Mouse (Mus musculus): ENCODE measurements around the gene Cxcl10. TPM values are rescaled to one million over a fixed set of nuclear protein-coding genes. Genes with fewer than 3 reads are reported as not detected.

Gene Cxcl10
- 12.1 and 17.6 TPM in 2 replicates for polyA plus RNA-seq (2012; rRNA removed)

GRCm38 (mm10) chr5:92348794-92349413, at the start of gene Cxcl10:
Gene Cxcl10, minus strand, starts transcription at chr5:92348889.

DNA sequence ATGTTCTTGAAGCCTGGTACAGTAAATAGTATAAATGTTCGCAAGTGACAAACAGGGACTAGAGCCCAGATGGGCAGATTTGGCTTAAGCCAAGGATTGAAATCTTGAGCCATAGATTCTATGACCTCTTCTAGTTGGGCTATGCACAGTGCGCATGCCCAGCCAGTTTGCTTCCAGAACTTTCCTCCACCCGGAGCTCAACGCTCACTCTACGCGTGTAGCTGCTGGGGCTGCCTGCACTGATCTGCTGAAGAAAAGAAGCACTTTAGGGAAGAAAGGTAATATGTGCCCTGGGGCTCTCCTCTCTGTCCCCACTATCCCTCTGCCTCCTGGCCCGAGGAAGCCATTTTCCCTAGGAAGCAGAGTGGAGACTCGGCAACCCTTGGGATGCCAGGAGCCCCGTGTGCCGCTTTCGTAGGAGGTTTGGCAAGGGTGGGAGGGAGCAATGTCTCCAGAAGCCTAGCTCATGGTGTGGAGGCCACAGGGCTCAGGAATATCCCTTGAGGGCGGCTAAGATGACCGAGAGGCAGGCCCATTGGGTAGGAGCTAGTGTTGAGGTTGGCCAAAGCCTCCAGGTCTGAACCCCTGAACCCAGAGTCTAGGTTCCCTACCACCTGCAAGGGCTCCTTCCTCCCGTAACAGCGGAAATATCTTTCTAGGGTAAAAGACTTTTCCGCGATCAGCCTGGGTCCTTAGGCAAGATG, 16.9 kb downstream of the Cxcl10 start, which contains the start of gene Art3:
Art3 (plus strand) TSS at position 193 of the 704 bp plus-strand sequence.

DNA sequence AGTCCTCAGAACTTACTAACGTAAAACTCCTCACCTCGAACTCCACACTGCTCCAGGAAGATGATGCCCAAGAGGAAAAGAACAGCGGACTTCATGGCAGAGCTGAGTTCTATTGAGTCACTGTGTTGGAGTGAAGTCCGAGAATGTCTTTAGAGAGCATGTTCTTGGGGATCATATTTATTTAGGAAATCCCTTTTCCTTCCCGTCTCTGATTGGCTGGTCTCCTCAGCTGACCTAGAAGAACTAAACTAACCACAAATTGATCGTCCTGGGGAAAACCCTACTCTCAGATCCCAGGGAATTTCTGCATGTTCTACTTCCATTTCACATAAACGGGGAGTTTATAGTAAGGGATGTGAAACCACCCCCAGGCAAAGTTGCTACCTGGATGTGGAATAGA, 20.8 kb downstream of the Cxcl10 start, which contains the start of gene Cxcl9:
Cxcl9 (minus strand) TSS at position 151 of the 400 bp plus-strand sequence.

GRCm38 (mm10) chr5:92309681-92310511, 38.8 kb downstream of the Cxcl10 start, which contains the start of gene Sdad1:
Gene Sdad1, minus strand, starts transcription at chr5:92310479.

Other genes starting within 250 kb of the Cxcl10 start
- gene Uso1, start 211.0 kb downstream of the Cxcl10 start, polyA plus RNA-seq (2012; rRNA removed): 19.6 and 20.2 TPM in 2 replicates
- gene U90926, start 133.5 kb downstream of the Cxcl10 start, polyA plus RNA-seq (2012; rRNA removed): not detected in 2 replicates
- gene Ppef2, start 92.6 kb downstream of the Cxcl10 start, polyA plus RNA-seq (2012; rRNA removed): 0.12 and 0.30 TPM in 2 replicates
- gene Naaa, start 70.7 kb downstream of the Cxcl10 start, polyA plus RNA-seq (2012; rRNA removed): 6.8 TPM in 2 replicates
- gene Sdad1, start 38.4 kb downstream of the Cxcl10 start, polyA plus RNA-seq (2012; rRNA removed): 7.3 and 8.0 TPM in 2 replicates
- 0.21 and 1.6 TPM in 2 replicates for gene Cxcl9, start 20.8 kb downstream of the Cxcl10 start, polyA plus RNA-seq (2012; rRNA removed)
- gene Art3, start 17.1 kb downstream of the Cxcl10 start, polyA plus RNA-seq (2012; rRNA removed): 0.78 and 1.2 TPM in 2 replicates
- 13.8 and 14.5 TPM in 2 replicates for gene Nup54, start 86.3 kb upstream of the Cxcl10 start, polyA plus RNA-seq (2012; rRNA removed)
- 16.8 and 17.8 TPM in 2 replicates for gene Scarb2, start 157.9 kb upstream of the Cxcl10 start, polyA plus RNA-seq (2012; rRNA removed)
- 9.7 and 13.2 TPM in 2 replicates for gene Fam47e, start 206.2 kb upstream of the Cxcl10 start, polyA plus RNA-seq (2012; rRNA removed)

Data from liver, embryonic 18 days (tissue).